Mouse (Mus musculus) hindbrain, postnatal 0 days (tissue): ENCODE results near the gene Arpp19. TPM values are rescaled to one million over a fixed set of nuclear protein-coding genes. Genes with fewer than 3 reads are reported as not detected.

ENCODE experiments used
- ATAC-seq: fragments of 200-750 bp; cut with Nextera tagmentation; 2 replicates; pipeline ENCODE4 v1.8.0; 2017; ENCODE audit warnings: mild to moderate bottlenecking, moderate TSS enrichment, moderate library complexity
- DNase-seq: peaks from one replicate; pipeline ENCODE4 v3.0.0-alpha.2; 2015; ENCODE audit warnings: low spot score
- H3K27ac ChIP-seq: fragments of 300-500 bp; sonication (generic); 2 replicates; pipeline ENCODE4 v1.5.1; 2014; ENCODE audit warnings: mild to moderate bottlenecking
- H3K27me3 ChIP-seq: fragments of 300-500 bp; sonication (generic); 2 replicates; pipeline ENCODE4 v1.6.1; 2014; ENCODE audit warnings: low read length, mixed read lengths; ENCODE audit not compliant: insufficient read depth
- H3K36me3 ChIP-seq: fragments of 300-500 bp; sonication (generic); 2 replicates; pipeline ENCODE4 v1.6.1; 2014; ENCODE audit warnings: low read length, mixed read lengths; ENCODE audit not compliant: insufficient read depth
- H3K4me1 ChIP-seq: fragments of 300-500 bp; sonication (generic); 2 replicates; pipeline ENCODE4 v1.6.1; 2014; ENCODE audit warnings: antibody characterized with exemption, low read length, mixed read lengths; ENCODE audit not compliant: insufficient read depth
- H3K4me2 ChIP-seq: fragments of 300-500 bp; sonication (generic); 2 replicates; pipeline ENCODE4 v1.6.1; 2014; ENCODE audit warnings: low read depth, mild to moderate bottlenecking, low read length, moderate library complexity, mixed read lengths
- H3K4me3 ChIP-seq: fragments of 300-500 bp; sonication (generic); 2 replicates; pipeline ENCODE4 v1.5.1; 2014; ENCODE audit warnings: low read length
- H3K9ac ChIP-seq: fragments of 300-500 bp; sonication (generic); replicated peaks from 2 replicates; pipeline ENCODE4 v1.6.1; 2014; ENCODE audit warnings: mild to moderate bottlenecking, low read length, moderate library complexity, mixed read lengths
- H3K9me3 ChIP-seq: fragments of 300-500 bp; sonication (generic); 2 replicates; pipeline ENCODE4 v1.6.1; 2016; ENCODE audit warnings: low read length, mixed read lengths
- CTCF ChIP-seq: IDR thresholded peaks from 2 replicates; pipeline ENCODE4 v1.5.1; 2016; ENCODE audit warnings: antibody characterized with exemption, control low read depth, low read depth
- WGBS: fragments of 180-500 bp; shearing (Covaris S2); extraction: QIAGEN DNeasy Blood & Tissue Kit; methylation state at CpG from one replicate; pipeline ENCODE4 v1.1.7; 2014; 5-methylcytosine and 5-hydroxymethylcytosine counted together
- polyA plus RNA-seq: library from polyadenylated mRNA; unstranded; fragments of >200 nt; fragmentation: Nextera tagmentation; extraction: Ambion mirVana; gene quantifications from 2 replicates; pipeline ENCODE4 v1.2.1, GENCODE M21; 2015
- total RNA-seq: library from RNA; depleted of rRNA; stranded (reverse); fragments of >200 nt; gene quantifications from 2 replicates; pipeline ENCODE4 v1.2.3, GENCODE M21; 2014; rRNA removed

The Arpp19 gene
- total and polyA plus RNA-seq, 2 experiments from 2014 or later, result 92.5 to 204 TPM

DNA sequence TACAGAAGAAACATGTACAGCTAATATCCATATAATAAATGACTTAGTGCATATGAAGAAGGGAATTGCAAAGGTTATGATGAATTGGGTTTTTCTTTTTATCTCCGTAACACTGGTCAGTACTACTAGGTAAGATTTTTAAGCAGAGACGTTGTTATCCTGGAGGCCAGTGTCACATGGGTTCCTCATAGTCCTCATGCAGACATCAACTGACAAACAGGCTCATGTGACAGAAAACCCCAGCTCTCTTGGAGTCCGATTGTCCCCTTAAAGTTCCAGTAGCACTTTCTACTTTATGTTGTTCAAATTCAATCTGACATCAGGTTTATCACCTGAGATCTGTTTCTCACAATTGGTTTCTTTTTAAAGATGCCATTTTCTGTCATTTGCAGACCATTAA, 51.9 kb downstream of the Arpp19 start:
- Histone ChIP-seq H3K4me2 (no peak overlapping the region), H3K4me3 (no peak overlapping the region), H3K36me3 (no peaks in the 10 kb centered on the region), H3K27ac (no peak overlapping the region), H3K27me3 (no peaks in the 10 kb centered on the region), H3K9me3 (no peaks in the 10 kb centered on the region), H3K9ac (no peak overlapping the region), H3K4me1 (no peaks in the 10 kb centered on the region)
- no peak for DNase-seq
- WGBS, result 76% methylated on average over 3 of the region's 3 CpGs
- no peak for TF ChIP-seq CTCF
- no peak for ATAC-seq

DNA sequence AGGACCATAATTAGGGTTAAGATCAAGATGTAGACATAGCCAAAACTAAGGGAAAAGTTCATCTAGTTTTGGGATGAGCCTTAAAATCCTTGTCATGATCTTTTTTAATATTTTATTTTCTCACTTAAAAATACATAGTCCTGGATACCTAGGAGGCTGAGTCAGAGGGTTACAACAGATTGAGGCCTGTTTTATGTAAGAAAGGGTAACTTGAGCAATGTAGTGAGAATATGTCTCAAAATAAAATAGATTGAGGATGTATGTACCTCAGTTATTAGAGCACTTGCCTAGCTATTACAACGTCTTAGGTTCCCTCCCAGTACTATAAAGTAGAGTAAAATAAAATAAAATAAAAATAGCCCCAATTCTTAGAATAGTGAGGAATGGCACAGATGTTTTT, 54.7 kb downstream of the Arpp19 start:
- WGBS, result 96% methylated on average over 1 of the region's 1 CpGs
- ATAC-seq (no peak), DNase-seq (no peak)
- H3K4me1 ChIP-seq, result no peaks in the 10 kb centered on the region
- no peak overlapping the region for H3K4me2 ChIP-seq
- H3K27me3 ChIP-seq, result no peaks in the 10 kb centered on the region
- H3K4me3 ChIP-seq, result no peak overlapping the region
- no peak for TF ChIP-seq CTCF
- H3K36me3 ChIP-seq, result no peaks in the 10 kb centered on the region
- no peaks in the 10 kb centered on the region for H3K9me3 ChIP-seq
- no peak overlapping the region for H3K9ac ChIP-seq
- no peak overlapping the region for H3K27ac ChIP-seq

DNA sequence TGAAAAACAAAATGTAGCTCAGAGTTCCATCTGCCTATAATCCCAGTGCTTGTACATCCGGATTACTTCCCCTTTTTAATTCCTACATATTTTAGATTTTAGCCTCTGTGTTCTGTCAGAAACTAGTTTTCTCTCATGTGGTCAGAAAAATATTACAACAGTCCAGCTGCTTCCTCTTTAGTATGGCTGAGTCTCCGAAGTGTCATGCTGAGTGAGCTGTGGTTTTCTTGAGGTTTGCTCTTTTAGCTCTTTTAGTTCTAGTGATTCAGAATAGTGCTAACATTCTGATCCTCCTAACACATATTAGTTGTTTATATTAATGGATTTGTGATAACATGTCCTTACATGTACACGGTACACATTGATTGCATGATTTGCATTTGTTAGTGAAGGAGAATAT, 57.3 kb downstream of the Arpp19 start:
- Histone ChIP-seq H3K4me3 (no peak overlapping the region), H3K27me3 (no peaks in the 10 kb centered on the region), H3K36me3 (no peaks in the 10 kb centered on the region), H3K27ac (no peak overlapping the region), H3K9ac (no peak overlapping the region), H3K4me1 (no peaks in the 10 kb centered on the region), H3K4me2 (no peak overlapping the region), H3K9me3 (no peaks in the 10 kb centered on the region)
- 80% methylated on average over 3 of the region's 3 CpGs for WGBS
- DNase-seq (no peak), ATAC-seq (no peak)
- TF ChIP-seq CTCF, result no peak

DNA sequence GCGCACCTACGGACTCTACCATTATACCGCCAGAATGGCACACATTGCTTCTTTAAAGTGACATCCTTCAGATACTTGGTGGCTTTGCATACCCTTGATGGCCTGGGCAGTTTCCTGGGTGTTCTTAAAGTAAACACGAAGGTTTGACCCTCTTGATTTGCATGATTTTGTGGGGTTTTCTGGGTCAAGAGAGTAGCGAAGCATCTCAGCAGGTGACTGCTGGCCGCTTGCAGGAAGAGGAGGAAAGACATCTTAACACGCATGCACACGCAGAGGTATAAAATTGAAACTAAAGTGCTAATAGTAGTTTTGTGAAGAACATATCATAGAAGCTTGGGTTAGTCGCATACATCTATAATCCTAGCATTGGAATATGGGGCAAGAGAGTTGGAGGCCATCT, 61.5 kb downstream of the Arpp19 start:
- Histone ChIP-seq H3K27ac (no peak overlapping the region), H3K9ac (no peak overlapping the region), H3K4me2 (no peak overlapping the region), H3K27me3 (no peaks in the 10 kb centered on the region), H3K4me3 (no peak overlapping the region), H3K36me3 (no peaks in the 10 kb centered on the region), H3K4me1 (no peaks in the 10 kb centered on the region), H3K9me3 (no peaks in the 10 kb centered on the region)
- WGBS, result 97% methylated on average over 9 of the region's 9 CpGs
- DNase-seq, result no peak
- no peak for ATAC-seq
- TF ChIP-seq CTCF, result no peak

DNA sequence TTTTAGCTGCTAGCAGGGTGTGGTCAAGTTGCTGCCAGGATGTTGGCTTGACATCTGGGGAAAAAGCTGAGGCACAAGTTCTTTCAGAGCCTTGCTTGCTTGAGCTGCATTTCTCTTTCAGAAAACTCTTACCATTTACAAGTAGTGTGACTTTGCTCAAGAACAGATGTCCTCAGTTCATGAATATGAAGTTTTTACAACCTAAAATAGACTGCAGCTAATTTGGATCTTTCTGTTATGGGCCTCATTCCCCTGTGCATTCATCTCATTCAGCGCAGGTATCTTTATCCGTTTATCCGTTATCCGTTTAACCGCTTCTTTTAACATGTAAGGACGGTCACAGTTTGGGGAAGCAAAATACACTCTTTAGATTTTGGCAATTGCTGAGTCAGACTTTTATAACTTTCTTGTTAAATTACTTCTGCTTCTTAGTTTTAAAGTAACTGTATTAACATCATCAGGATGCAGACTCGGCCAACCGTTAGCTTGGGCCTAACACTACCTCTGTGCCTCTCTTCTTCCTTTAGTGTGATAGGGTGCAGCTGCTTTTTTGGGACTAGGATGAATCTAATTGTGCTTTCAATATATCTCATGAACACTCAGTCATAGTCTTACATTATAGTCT, 62.9 kb downstream of the Arpp19 start:
- no peaks in the 10 kb centered on the region for H3K27me3 ChIP-seq
- DNase-seq, result no peak
- 87% methylated on average over 8 of the region's 8 CpGs for WGBS

DNA sequence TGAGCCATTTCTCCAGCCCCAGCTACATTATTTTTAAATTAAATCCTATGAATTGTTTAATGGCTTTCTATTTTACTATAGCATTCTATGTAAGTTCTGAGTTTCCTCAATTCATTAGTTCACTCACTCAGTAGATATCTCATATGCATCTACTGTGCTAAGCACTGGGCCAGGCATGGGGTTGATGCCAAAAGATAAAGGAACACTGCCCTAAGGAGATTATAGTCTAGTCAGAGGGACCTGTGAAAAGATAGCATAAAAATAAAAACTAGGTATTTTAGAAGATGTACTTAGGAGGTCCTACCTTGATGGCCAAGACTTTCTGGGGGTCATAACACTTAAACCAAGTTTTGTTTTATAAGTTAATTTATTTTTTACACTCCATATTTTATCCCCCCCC, 64.7 kb downstream of the Arpp19 start:
- no peaks in the 10 kb centered on the region for H3K4me1 ChIP-seq
- H3K27ac ChIP-seq, result no peak overlapping the region
- TF ChIP-seq CTCF, result no peak
- DNase-seq (no peak), ATAC-seq (no peak)
- no peaks in the 10 kb centered on the region for H3K9me3 ChIP-seq
- no peaks in the 10 kb centered on the region for H3K36me3 ChIP-seq
- no peak overlapping the region for H3K4me2 ChIP-seq
- no peaks in the 10 kb centered on the region for H3K27me3 ChIP-seq
- H3K4me3 ChIP-seq, result no peak overlapping the region
- no peak overlapping the region for H3K9ac ChIP-seq

More for the DNA sequence above, 62.9 kb downstream of the Arpp19 start:
- H3K27ac ChIP-seq, result no peak overlapping the region
- H3K4me3 ChIP-seq, result no peak overlapping the region
- no peak for TF ChIP-seq CTCF
- H3K9ac ChIP-seq, result no peak overlapping the region
- no peaks in the 10 kb centered on the region for H3K36me3 ChIP-seq
- ATAC-seq, result no peak
- no peaks in the 10 kb centered on the region for H3K4me1 ChIP-seq
- H3K9me3 ChIP-seq, result no peaks in the 10 kb centered on the region
- no peak overlapping the region for H3K4me2 ChIP-seq

Other genes with a start within 250 kb of the Arpp19 start
- gene Onecut1, start 175.7 kb upstream of the Arpp19 start, total RNA-seq, result 2.6 and 4.2 TPM in 2 replicates
- 1.9 and 2.6 TPM in 2 replicates for gene Onecut1, start 175.7 kb upstream of the Arpp19 start, polyA plus RNA-seq
- gene Fam214a, start 84.7 kb upstream of the Arpp19 start, total RNA-seq, result 28.6 and 37.4 TPM in 2 replicates
- 18.6 and 19.3 TPM in 2 replicates for gene Fam214a, start 84.7 kb upstream of the Arpp19 start, polyA plus RNA-seq
- 110 and 122 TPM in 2 replicates for gene Myo5a, start 33.4 kb downstream of the Arpp19 start, total RNA-seq
- gene Myo5a, start 33.4 kb downstream of the Arpp19 start, polyA plus RNA-seq, result 39.2 and 42.1 TPM in 2 replicates
- 0.26 and 0.75 TPM in 2 replicates for gene Myo5c, start 194.4 kb downstream of the Arpp19 start, total RNA-seq
- gene Myo5c, start 194.4 kb downstream of the Arpp19 start, polyA plus RNA-seq, result 0.30 and 0.44 TPM in 2 replicates